Mouse (Mus musculus): ENCODE measurements around the gene Syn3.

Syn3 gene

GRCm38 (mm10) chr10:86279579-86280168 is 219.0 kb downstream of the Syn3 start:
- DNase-seq (ENCODE audit: low spot score in 2 of 2): peak in 1 of 2 experiments; percentile 31

- DNase-seq (ENCODE audit: low spot score in 2 of 2): no peak
Observed at GRCm38 (mm10) chr10:86278481-86278880, 220.2 kb downstream of the Syn3 start.

GRCm38 (mm10) chr10:86277327-86277726 is 221.4 kb downstream of the Syn3 start:
- no peak for DNase-seq (ENCODE audit: low spot score in 2 of 2)

GRCm38 (mm10) chr10:86275585-86275984 is 223.1 kb downstream of the Syn3 start:
- DNase-seq (ENCODE audit: low spot score in 2 of 2): no peak

- no peak for DNase-seq (ENCODE audit: low spot score in 2 of 2)
Observed at GRCm38 (mm10) chr10:86273410-86274191, 225.1 kb downstream of the Syn3 start.

GRCm38 (mm10) chr10:86272826-86273225 is 225.9 kb downstream of the Syn3 start:
- DNase-seq (ENCODE audit: low spot score in 2 of 2): no peak

- DNase-seq (ENCODE audit: low spot score in 2 of 2): no peak
Observed at GRCm38 (mm10) chr10:86270254-86270653, 228.4 kb downstream of the Syn3 start.

GRCm38 (mm10) chr10:86264618-86265017 is 234.1 kb downstream of the Syn3 start:
- no peak for DNase-seq (ENCODE audit: low spot score in 2 of 2)

- no peak for DNase-seq (ENCODE audit: low spot score in 2 of 2)
Observed at GRCm38 (mm10) chr10:86261725-86262124, 237.0 kb downstream of the Syn3 start.

- DNase-seq (ENCODE audit: low spot score in 2 of 2): no peak
Observed at GRCm38 (mm10) chr10:86258992-86259391, 239.7 kb downstream of the Syn3 start.

GRCm38 (mm10) chr10:86258046-86258445 is 240.7 kb downstream of the Syn3 start:
- no peak for DNase-seq (ENCODE audit: low spot score in 2 of 2)

GRCm38 (mm10) chr10:86257045-86257444 is 241.7 kb downstream of the Syn3 start:
- DNase-seq (ENCODE audit: low spot score in 2 of 2): no peak

GRCm38 (mm10) chr10:86256221-86256620 is 242.5 kb downstream of the Syn3 start:
- peak; percentile 43 to 60 for DNase-seq (ENCODE audit: low spot score in 2 of 2)

GRCm38 (mm10) chr10:86250149-86250922 is 248.4 kb downstream of the Syn3 start:
- no peak for DNase-seq (ENCODE audit: low spot score in 2 of 2)

GRCm38 (mm10) chr10:86249283-86249682 is 249.4 kb downstream of the Syn3 start:
- DNase-seq (ENCODE audit: low spot score in 2 of 2): no peak

GRCm38 (mm10) chr10:86248807-86249206 is 249.9 kb downstream of the Syn3 start:
- no peak for DNase-seq (ENCODE audit: low spot score in 2 of 2)

- DNase-seq (ENCODE audit: low spot score in 2 of 2): no peak
Observed at GRCm38 (mm10) chr10:86248131-86248740, 250.5 kb downstream of the Syn3 start.

GRCm38 (mm10) chr10:86245396-86245795 is 253.3 kb downstream of the Syn3 start:
- no peak for DNase-seq (ENCODE audit: low spot score in 2 of 2)

GRCm38 (mm10) chr10:86243525-86243924 is 255.2 kb downstream of the Syn3 start:
- no peak for DNase-seq (ENCODE audit: low spot score in 2 of 2)

GRCm38 (mm10) chr10:86242721-86243120 is 256.0 kb downstream of the Syn3 start:
- no peak for DNase-seq (ENCODE audit: low spot score in 2 of 2)

GRCm38 (mm10) chr10:86230006-86230405 is 268.7 kb downstream of the Syn3 start:
- no peak for DNase-seq (ENCODE audit: low spot score in 2 of 2)

GRCm38 (mm10) chr10:86225480-86225879 is 273.2 kb downstream of the Syn3 start:
- DNase-seq (ENCODE audit: low spot score in 2 of 2): no peak

Data from right cerebral cortex, adult 2 months (tissue).